Mouse (Mus musculus) forebrain, postnatal 0 days (tissue): ENCODE measurements at regions not wholly inside any gene's neighbourhood (a gene's known extent, or its start where the extent isn't known, plus 50 kb on each side); places are given as distances from the start of the nearest gene placed in this dataset.

ENCODE experiments used
- ATAC-seq: fragments of 200-750 bp; cut with Nextera tagmentation; 2 replicates; pipeline ENCODE4 v1.8.0; 2017; ENCODE audit warnings: mild to moderate bottlenecking, moderate library complexity
- DNase-seq: peaks from one replicate; pipeline ENCODE4 v3.0.0-alpha.2; 2015
- H3K27ac ChIP-seq: fragments of 300-500 bp; sonication (generic); 2 replicates; pipeline ENCODE4 v1.5.1; 2014; ENCODE audit warnings: low read depth, mild to moderate bottlenecking, antibody characterized with exemption, low read length, moderate library complexity, mixed read lengths
- H3K27me3 ChIP-seq: fragments of 300-500 bp; sonication (generic); 2 replicates; pipeline ENCODE4 v1.6.1; 2014; ENCODE audit warnings: mild to moderate bottlenecking, low read length, mixed read lengths; ENCODE audit not compliant: insufficient read depth
- H3K36me3 ChIP-seq: fragments of 300-500 bp; sonication (generic); 2 replicates; pipeline ENCODE4 v1.6.1; 2014; ENCODE audit warnings: mild to moderate bottlenecking, moderate library complexity; ENCODE audit not compliant: insufficient read depth
- H3K4me1 ChIP-seq: fragments of 300-500 bp; sonication (generic); 2 replicates; pipeline ENCODE4 v1.6.1; 2014; ENCODE audit warnings: antibody characterized with exemption; ENCODE audit not compliant: insufficient read depth
- H3K4me2 ChIP-seq: fragments of 300-500 bp; sonication (generic); 2 replicates; pipeline ENCODE4 v1.6.1; 2014; ENCODE audit warnings: low read depth, mild to moderate bottlenecking, moderate library complexity
- H3K4me3 ChIP-seq: fragments of 300-500 bp; sonication (generic); 2 replicates; pipeline ENCODE4 v1.5.1; 2014; ENCODE audit warnings: low read depth, low read length, mixed read lengths
- H3K9ac ChIP-seq: fragments of 300-500 bp; sonication (generic); 2 replicates; pipeline ENCODE4 v1.6.1; 2014; ENCODE audit warnings: mild to moderate bottlenecking
- H3K9me3 ChIP-seq: fragments of 300-500 bp; sonication (generic); 2 replicates; pipeline ENCODE4 v1.6.1; 2016; ENCODE audit warnings: low read length
- CTCF ChIP-seq: sonication (generic); IDR thresholded peaks from 2 replicates; pipeline ENCODE4 v1.5.1; 2016; ENCODE audit warnings: antibody characterized with exemption, control low read depth, low read depth
- WGBS: fragments of 180-500 bp; shearing (Covaris S2); extraction: QIAGEN DNeasy Blood & Tissue Kit; methylation state at CpG from one replicate; pipeline ENCODE4 v1.1.7; 2014; 5-methylcytosine and 5-hydroxymethylcytosine counted together

DNA sequence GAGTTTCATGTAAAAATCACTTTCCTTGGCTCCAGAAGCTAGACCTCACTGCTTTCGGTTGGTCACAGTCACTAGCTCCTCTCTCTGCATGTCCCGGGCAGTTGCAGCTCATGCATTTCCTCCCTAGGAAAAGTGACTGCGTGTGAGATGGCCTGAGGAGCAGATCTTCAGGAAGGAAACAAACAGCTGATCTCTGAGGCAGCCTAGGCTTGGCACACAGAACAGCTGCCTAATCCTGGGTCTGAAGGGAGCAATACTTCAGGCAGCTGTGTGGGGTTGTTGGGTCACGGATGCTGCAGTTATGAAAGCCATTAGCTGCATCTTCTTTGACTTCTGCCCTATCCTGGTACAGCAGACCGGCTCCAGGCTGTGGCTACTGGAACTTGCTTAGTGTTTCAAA is 75.3 kb upstream of the Hnrnpk start:
- 83% methylated on average over 5 of the region's 5 CpGs for WGBS
- Histone ChIP-seq H3K27me3 (no peaks in the 10 kb centered on the region), H3K9me3 (no peaks in the 10 kb centered on the region), H3K27ac (no peak overlapping the region), H3K9ac (no peak overlapping the region), H3K4me1 (no peaks in the 10 kb centered on the region), H3K4me2 (no peak overlapping the region), H3K36me3 (no peaks in the 10 kb centered on the region), H3K4me3 (no peak overlapping the region)
- no peak for TF ChIP-seq CTCF
- no peak for DNase-seq
- ATAC-seq: no peak

- no peaks in the 10 kb centered on the region for H3K9me3 ChIP-seq
- no peak overlapping the region for H3K4me3 ChIP-seq
- DNase-seq (no peak), ATAC-seq (no peak)
- no peaks in the 10 kb centered on the region for H3K36me3 ChIP-seq
- no peak overlapping the region for H3K4me2 ChIP-seq
- peaks cover 3% of the 10 kb centered on the region for H3K27me3 ChIP-seq
- no peak for TF ChIP-seq CTCF
- WGBS: 93% methylated on average over 6 of the region's 6 CpGs
- no peak overlapping the region for H3K9ac ChIP-seq
- no peak overlapping the region for H3K27ac ChIP-seq
- H3K4me1 ChIP-seq: no peaks in the 10 kb centered on the region
Measured at GRCm38 (mm10) chr13:58477253-58477652, 74.1 kb upstream of the Hnrnpk start.

GRCm38 (mm10) chr13:58476033-58476830 is 73.1 kb upstream of the Hnrnpk start:
- DNase-seq (no peak), ATAC-seq (no peak)
- Histone ChIP-seq H3K4me1 (no peaks in the 10 kb centered on the region), H3K9me3 (no peaks in the 10 kb centered on the region), H3K4me2 (no peak overlapping the region), H3K4me3 (no peak overlapping the region), H3K36me3 (no peaks in the 10 kb centered on the region), H3K27ac (no peak overlapping the region), H3K9ac (no peak overlapping the region), H3K27me3 (peaks cover 3% of the 10 kb centered on the region)
- WGBS: 39% methylated on average over 8 of the region's 9 CpGs
- no peak for TF ChIP-seq CTCF

DNA sequence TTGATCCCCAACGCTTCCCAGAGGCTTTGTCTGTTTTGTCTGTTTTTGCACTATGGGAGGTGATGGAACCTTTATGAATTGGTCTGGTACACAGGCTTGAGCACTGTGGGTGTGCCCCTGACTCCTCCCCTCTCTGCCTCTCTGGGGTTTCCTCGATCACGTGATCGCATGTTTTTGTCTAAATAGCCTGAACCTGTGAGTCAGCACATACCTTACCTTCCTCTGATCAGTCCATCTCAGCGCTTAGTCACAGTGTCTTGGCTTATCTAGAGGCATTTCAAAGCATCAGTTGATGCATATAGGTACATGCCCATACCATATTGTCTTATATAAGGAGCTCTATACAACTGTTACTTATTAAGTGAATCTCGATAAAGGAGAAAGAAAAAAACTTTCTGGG is 72.4 kb upstream of the Hnrnpk start:
- H3K36me3 ChIP-seq: no peaks in the 10 kb centered on the region
- ATAC-seq (no peak), DNase-seq (no peak)
- H3K4me2 ChIP-seq: no peak overlapping the region
- TF ChIP-seq CTCF: no peak
- no peaks in the 10 kb centered on the region for H3K4me1 ChIP-seq
- no peak overlapping the region for H3K9ac ChIP-seq
- no peak overlapping the region for H3K27ac ChIP-seq
- WGBS: 41% methylated on average over 6 of the region's 6 CpGs
- H3K4me3 ChIP-seq: no peak overlapping the region
- no peaks in the 10 kb centered on the region for H3K9me3 ChIP-seq
- peaks cover 3% of the 10 kb centered on the region for H3K27me3 ChIP-seq

DNA sequence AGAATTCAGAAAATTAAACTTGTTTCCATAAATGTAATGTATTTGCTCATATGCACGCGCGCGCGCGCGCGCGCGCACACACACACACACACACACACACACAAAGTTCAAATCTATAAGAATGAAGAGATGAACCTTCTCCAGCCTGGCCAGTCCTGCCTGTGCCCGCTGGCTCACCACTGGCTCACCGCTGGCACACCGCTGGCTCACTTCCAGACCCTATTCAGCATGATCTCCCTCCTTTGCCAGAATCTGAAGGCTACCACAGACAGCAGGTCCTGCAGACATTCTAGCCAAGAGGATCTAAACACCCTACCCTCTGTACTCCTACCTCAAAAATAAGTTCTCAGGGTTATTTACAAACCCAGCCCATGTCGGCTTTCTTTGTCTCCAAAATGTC is 69.3 kb upstream of the Hnrnpk start:
- peaks cover 9% of the 10 kb centered on the region for H3K27me3 ChIP-seq
- DNase-seq: no peak
- ATAC-seq: no peak
- no peak overlapping the region; the same call in 1 of the 2 replicates for H3K4me2 ChIP-seq
- TF ChIP-seq CTCF: no peak
- no peaks in the 10 kb centered on the region for H3K36me3 ChIP-seq
- H3K9ac ChIP-seq: no peak overlapping the region
- no peak overlapping the region for H3K4me3 ChIP-seq
- H3K9me3 ChIP-seq: no peaks in the 10 kb centered on the region
- WGBS: 66% methylated on average over 14 of the region's 14 CpGs
- no peak overlapping the region for H3K27ac ChIP-seq
- H3K4me1 ChIP-seq: no peaks in the 10 kb centered on the region

DNA sequence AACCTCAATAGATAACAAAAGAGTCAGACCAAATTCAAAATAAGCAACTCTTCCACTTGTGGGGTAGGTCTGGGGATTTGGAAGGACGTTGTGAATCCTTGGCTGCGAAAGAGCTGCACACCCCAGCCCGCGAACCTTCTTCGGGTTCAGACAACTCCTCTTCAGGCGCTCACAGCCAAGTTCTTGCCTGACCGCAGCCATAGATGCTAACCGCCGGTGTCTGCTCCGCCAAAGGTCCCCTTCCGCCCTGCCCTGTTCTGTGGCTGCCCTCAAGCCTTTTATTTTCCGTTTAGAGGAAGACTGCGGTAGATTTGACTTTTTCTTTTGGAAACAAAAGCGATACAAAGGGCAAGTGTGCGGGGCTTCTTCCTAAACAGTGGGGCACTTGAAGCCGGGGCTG is 68.6 kb upstream of the Hnrnpk start:
- TF ChIP-seq CTCF: no peak
- H3K9ac ChIP-seq: peak overlapping the region; percentile 18; the same call in 1 of the 2 replicates
- H3K4me1 ChIP-seq: no peaks in the 10 kb centered on the region
- H3K9me3 ChIP-seq: no peaks in the 10 kb centered on the region
- WGBS: 4% methylated on average over 16 of the region's 16 CpGs
- H3K4me2 ChIP-seq: peak overlapping the region; percentile 61
- no peaks in the 10 kb centered on the region for H3K36me3 ChIP-seq
- H3K4me3 ChIP-seq: peak overlapping the region; percentile 31
- peaks cover 9% of the 10 kb centered on the region for H3K27me3 ChIP-seq
- no peak overlapping the region for H3K27ac ChIP-seq
- DNase-seq: peak; percentile 40
- no peak for ATAC-seq

DNA sequence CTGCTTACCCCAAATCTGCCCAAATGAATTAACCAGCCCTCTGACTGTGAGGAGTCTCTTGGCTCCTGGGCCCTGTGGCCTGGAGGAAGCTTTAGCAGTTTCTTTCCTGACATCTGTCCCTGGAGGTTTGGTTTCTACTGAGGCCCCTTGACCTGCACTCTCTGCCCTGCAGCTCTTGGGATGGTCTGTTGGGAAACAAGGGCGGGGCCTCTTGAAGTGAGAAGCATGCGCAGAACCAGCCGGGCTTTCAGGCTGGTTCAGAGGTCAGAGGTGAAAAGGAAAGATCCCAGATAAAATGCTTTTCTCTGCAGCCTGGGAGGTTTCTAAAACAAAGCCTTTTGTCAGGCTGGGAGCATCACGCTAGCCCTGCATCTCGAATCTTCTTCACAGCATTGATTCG is 66.6 kb upstream of the Hnrnpk start:
- Histone ChIP-seq H3K4me2 (no peak overlapping the region), H3K4me3 (no peak overlapping the region), H3K27ac (no peak overlapping the region), H3K4me1 (0 out of 2 replicates have a peak, but pooled peaks cover 3% of the 10 kb centered on the region), H3K36me3 (no peaks in the 10 kb centered on the region), H3K27me3 (peaks cover 9% of the 10 kb centered on the region), H3K9me3 (no peaks in the 10 kb centered on the region), H3K9ac (no peak overlapping the region)
- ATAC-seq: no peak
- no peak for TF ChIP-seq CTCF
- no peak for DNase-seq
- WGBS: 35% methylated on average over 6 of the region's 6 CpGs
